Mouse (Mus musculus) T-helper 2 cell (primary cell): ENCODE measurements around the gene Inpp5k.
"Not testable (repeated sequence)": the region's sequence is repeated elsewhere in the genome, so short reads cannot be mapped to it uniquely, and the experiment has no call there.

Experiments
- in situ Hi-C: fragments of 300-600 bp; cut with MboI, MseI; formaldehyde crosslinking; loops from one replicate; pipeline ENCODE4 v1.15.1; 2025; ENCODE audit warnings: high pct_unique_total_duplicates

Gene Inpp5k

GRCm38 (mm10) chr11:75677881-75678746 lies 47.3 kb downstream of the Inpp5k start:
- in situ Hi-C loops: no loop called here

GRCm38 (mm10) chr11:75678747-75679438 lies 48.1 kb downstream of the Inpp5k start, which contains the start of gene Crk:
TSS of gene Crk (plus strand) at chr11:75679259.
- in situ Hi-C loops: no loop called here

GRCm38 (mm10) chr11:75679439-75680171 lies 48.8 kb downstream of the Inpp5k start:
- in situ Hi-C loops: no loop called here

- in situ Hi-C loops: no loop called here
Observed at GRCm38 (mm10) chr11:75684462-75684861, 53.7 kb downstream of the Inpp5k start.

GRCm38 (mm10) chr11:75684956-75685355 lies 54.2 kb downstream of the Inpp5k start:
- in situ Hi-C loops: no loop called here

GRCm38 (mm10) chr11:75687343-75687993 lies 56.7 kb downstream of the Inpp5k start:
- in situ Hi-C loops: no loop called here

GRCm38 (mm10) chr11:75688132-75688531 lies 57.3 kb downstream of the Inpp5k start:
- in situ Hi-C loops: no loop called here

GRCm38 (mm10) chr11:75689977-75690376 lies 59.2 kb downstream of the Inpp5k start:
- in situ Hi-C loops: no loop called here

GRCm38 (mm10) chr11:75691047-75691446 lies 60.3 kb downstream of the Inpp5k start:
- in situ Hi-C loops: no loop called here

- in situ Hi-C loops: no loop called here
Observed at GRCm38 (mm10) chr11:75693570-75693969, 62.8 kb downstream of the Inpp5k start.

- in situ Hi-C loops: not testable (repeated sequence)
Observed at GRCm38 (mm10) chr11:75697464-75697863, 66.7 kb downstream of the Inpp5k start.
